16 mouse cellular contexts compared by ENCODE assay signal in the genomic region with DNA sequence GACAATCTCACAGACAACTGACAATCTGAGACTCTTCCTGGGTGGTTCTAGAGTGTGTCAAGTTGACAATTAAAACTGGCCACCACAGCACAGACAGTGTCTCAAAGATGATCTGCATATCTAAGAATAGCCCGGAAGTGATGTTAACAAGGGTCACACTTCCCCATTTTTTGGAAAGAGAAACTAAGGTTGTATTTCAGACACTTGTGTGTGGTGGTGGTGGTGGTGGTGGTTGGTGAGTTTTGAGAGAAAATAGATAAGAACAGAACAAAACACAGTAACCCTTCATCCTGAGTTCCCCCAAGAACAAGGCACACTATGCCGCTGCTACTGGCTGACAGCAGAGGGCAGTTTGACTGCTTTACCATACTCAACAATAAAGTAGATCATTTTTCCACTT.
DNase-seq lines count a peak whose midpoint lies in the region; ATAC-seq and TF ChIP-seq lines count a peak whose summit lies in the region.
"Had no signal": no experiment of that assay in that cellular context is flagged by ENCODE, and none has a peak within 500 bp of the region (broad histone marks: within the 10 kb centered on the region; RNA-seq: fewer than 3 reads in every experiment).

No protein-coding gene starts in this region.

- no peaks in the 10 kb centered on the region for H3K9me3 ChIP-seq in forebrain, postnatal 0 days (ENCODE audit: low read length)
- H3K9me3 ChIP-seq in hindbrain, embryonic 16.5 days (ENCODE audit: control insufficient read depth, low read length) = no peaks in the 10 kb centered on the region
- H3K9me3 ChIP-seq: embryonic facial prominence, embryonic 15.5 days; kidney, embryonic 15.5 days; stomach, embryonic 15.5 days had no signal

- ATAC-seq in monocyte, adult 5-6 weeks (replicated peaks; ENCODE audit: insufficient number of reproducible peaks, low FRiP score, low TSS enrichment, poor library complexity, severe bottlenecking) = peak; percentile 86
- no peak for ATAC-seq in forebrain, postnatal 0 days
- no peak for ATAC-seq in hindbrain, embryonic 16.5 days
- ATAC-seq in frontal cortex, adult (ENCODE audit: low TSS enrichment) = no peak
- ATAC-seq: CD4-positive, CD25-positive, alpha-beta regulatory T cell, adult 4 months had no signal

- no peak overlapping the region for H3K4me2 ChIP-seq in forebrain, postnatal 0 days (ENCODE audit: low read depth)
- H3K4me2 ChIP-seq in hindbrain, embryonic 16.5 days (ENCODE audit: low read length) = no peak overlapping the region
- H3K4me2 ChIP-seq: embryonic facial prominence, embryonic 15.5 days; kidney, embryonic 15.5 days; lung, embryonic 14.5 days; midbrain, embryonic 11.5 days; stomach, embryonic 15.5 days had no signal

- no peak overlapping the region for H3K4me3 ChIP-seq in forebrain, postnatal 0 days (ENCODE audit: low read depth, low read length)
- no peak overlapping the region for H3K4me3 ChIP-seq in hindbrain, embryonic 16.5 days (ENCODE audit: low read length)
- H3K4me3 ChIP-seq: embryonic facial prominence, embryonic 15.5 days; kidney, embryonic 15.5 days; stomach, embryonic 15.5 days had no signal

- TF ChIP-seq CTCF in forebrain, postnatal 0 days (IDR thresholded peaks at IDR 0.05; ENCODE audit: low read depth) = no peak

- 99% methylated on average over 2 of the region's 2 CpGs for WGBS in forebrain, postnatal 0 days
- 88% methylated on average over 2 of the region's 2 CpGs for WGBS in hindbrain, embryonic 16.5 days

- H3K9ac ChIP-seq in forebrain, postnatal 0 days = no peak overlapping the region
- no peak overlapping the region for H3K9ac ChIP-seq in hindbrain, embryonic 16.5 days (ENCODE audit: low read depth, low read length)
- H3K9ac ChIP-seq: embryonic facial prominence, embryonic 15.5 days; kidney, embryonic 15.5 days; lung, embryonic 14.5 days; stomach, embryonic 15.5 days had no signal

- H3K36me3 ChIP-seq in forebrain, postnatal 0 days (ENCODE audit: insufficient read depth) = no peaks in the 10 kb centered on the region; the same call in 1 of the 2 replicates
- H3K36me3 ChIP-seq in hindbrain, embryonic 16.5 days (ENCODE audit: control insufficient read depth, insufficient read depth, low read length) = 0 out of 2 replicates have a peak, but pooled peaks cover 2% of the 10 kb centered on the region
- H3K36me3 ChIP-seq: embryonic facial prominence, embryonic 15.5 days; kidney, embryonic 15.5 days; stomach, embryonic 15.5 days had no signal

- no peak overlapping the region for H3K27ac ChIP-seq in forebrain, postnatal 0 days (ENCODE audit: low read depth, low read length)
- H3K27ac ChIP-seq in hindbrain, embryonic 16.5 days (ENCODE audit: low read depth, low read length) = no peak overlapping the region
- H3K27ac ChIP-seq: embryonic facial prominence, embryonic 15.5 days; kidney, embryonic 15.5 days; stomach, embryonic 15.5 days had no signal

- H3K4me1 ChIP-seq in forebrain, postnatal 0 days (ENCODE audit: insufficient read depth) = no peaks in the 10 kb centered on the region
- H3K4me1 ChIP-seq in hindbrain, embryonic 16.5 days (ENCODE audit: control insufficient read depth, insufficient read depth, low read depth, low read length) = no peaks in the 10 kb centered on the region
- H3K4me1 ChIP-seq: embryonic facial prominence, embryonic 15.5 days; stomach, embryonic 15.5 days had no signal

- H3K27me3 ChIP-seq in forebrain, postnatal 0 days (ENCODE audit: insufficient read depth, low read length) = no peaks in the 10 kb centered on the region
- H3K27me3 ChIP-seq in hindbrain, embryonic 16.5 days (replicated peaks; ENCODE audit: control insufficient read depth, insufficient read depth, low read length) = no peaks in the 10 kb centered on the region
- H3K27me3 ChIP-seq: embryonic facial prominence, embryonic 15.5 days; kidney, embryonic 15.5 days; stomach, embryonic 15.5 days had no signal

- peak; percentile 39 for DNase-seq in lung, postnatal 36 days
- DNase-seq in lung, adult 18-20 months = no peak
- peak; percentile 41 for DNase-seq in c-Kit-positive CD71-negative TER-119-negative erythroid progenitor cells, embryonic 14.5 days (ENCODE audit: low read depth)
- DNase-seq in forebrain, postnatal 0 days = no peak
- DNase-seq in urinary bladder, adult 18-20 months (ENCODE audit: low spot score in 2 of 2) = no peak
- DNase-seq: cerebellum, adult 11-12 months; lung, embryonic 14.5 days; right cerebral cortex, postnatal 14 days had no signal

Comparison
In these comparisons a context has a peak if more than half of its experiments do, and no peak if none do; other contexts are left out.
1. DNase-seq: peak in lung, postnatal 36 days (single experiment) and c-Kit-positive CD71-negative TER-119-negative erythroid progenitor cells, embryonic 14.5 days (single experiment); none in lung, adult 18-20 months (0 of 2), forebrain, postnatal 0 days (single experiment) and urinary bladder, adult 18-20 months (0 of 2).